Mouse (Mus musculus): Measurements from ENCODE around the gene Oip5. TPM values are rescaled to one million over a fixed set of nuclear protein-coding genes. Genes with fewer than 3 reads are reported as not detected.

The Oip5 gene
- polyA plus RNA-seq, 1 experiment from 2014 or later = 6.1 TPM

DNA sequence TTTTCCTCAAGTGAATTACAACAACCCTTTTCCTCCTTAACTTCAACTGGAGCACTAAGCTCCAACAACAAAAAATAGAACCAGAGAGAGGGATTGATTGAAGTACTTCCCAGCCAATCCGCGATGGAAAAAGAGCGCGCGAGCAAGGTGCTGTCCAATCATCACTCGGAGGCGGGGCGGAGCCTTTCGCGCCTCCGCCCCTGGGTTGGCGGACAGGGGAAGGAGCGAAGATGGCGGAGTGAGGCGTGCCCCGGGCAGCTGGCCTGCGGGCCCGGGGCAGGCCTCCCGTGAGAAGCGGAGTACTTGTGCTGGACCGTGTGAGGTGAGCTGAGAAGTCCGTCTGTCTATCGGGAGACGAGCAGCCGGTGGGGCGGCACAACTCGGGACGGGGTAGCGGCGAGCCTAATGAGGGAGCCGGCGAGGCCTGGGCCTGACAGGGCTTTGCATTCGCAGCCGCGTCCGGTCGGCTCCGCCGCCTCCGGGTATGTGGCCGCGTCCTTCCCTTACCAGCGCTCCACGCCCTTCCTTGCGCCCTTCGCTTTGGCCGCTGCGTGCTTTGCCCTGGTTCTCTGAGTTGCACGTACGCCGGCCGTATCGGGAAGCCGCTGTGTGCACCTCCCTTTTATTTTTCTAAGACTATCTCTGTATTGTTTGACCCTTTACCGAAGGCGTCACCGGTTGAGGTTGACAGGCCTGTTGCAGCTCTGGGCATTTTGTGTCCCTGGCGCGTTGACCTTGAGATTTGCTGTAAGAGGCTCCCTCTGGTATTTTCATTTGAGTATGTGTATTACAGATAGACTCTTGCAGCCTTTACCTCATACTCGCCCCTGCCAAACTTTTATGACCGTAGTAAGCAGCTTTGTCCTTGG is 23.9 kb downstream of the Oip5 start:
- H3K27me3 ChIP-seq (replicated peaks; ENCODE audit: control insufficient read depth, insufficient read depth, low read length) = no peaks in the 10 kb centered on the region
- H3K9me3 ChIP-seq (ENCODE audit: control insufficient read depth, low read length) = no peaks in the 10 kb centered on the region
- peak overlapping the region; percentile 95 for H3K9ac ChIP-seq (ENCODE audit: low read depth, low read length)
- peak overlapping the region; percentile 75 for H3K4me2 ChIP-seq (ENCODE audit: low read length)
- H3K4me1 ChIP-seq (ENCODE audit: control insufficient read depth, insufficient read depth, low read depth, low read length) = peaks cover 12% of the 10 kb centered on the region
- peak; percentile 99 for ATAC-seq
- H3K4me3 ChIP-seq (ENCODE audit: low read length) = peak overlapping the region; percentile 90
- H3K27ac ChIP-seq (ENCODE audit: low read depth, low read length) = peak overlapping the region; percentile 92
- WGBS = 0% methylated on average over 59 of the region's 61 CpGs
- peaks cover 16% of the 10 kb centered on the region for H3K36me3 ChIP-seq (ENCODE audit: control insufficient read depth, insufficient read depth, low read length)

DNA sequence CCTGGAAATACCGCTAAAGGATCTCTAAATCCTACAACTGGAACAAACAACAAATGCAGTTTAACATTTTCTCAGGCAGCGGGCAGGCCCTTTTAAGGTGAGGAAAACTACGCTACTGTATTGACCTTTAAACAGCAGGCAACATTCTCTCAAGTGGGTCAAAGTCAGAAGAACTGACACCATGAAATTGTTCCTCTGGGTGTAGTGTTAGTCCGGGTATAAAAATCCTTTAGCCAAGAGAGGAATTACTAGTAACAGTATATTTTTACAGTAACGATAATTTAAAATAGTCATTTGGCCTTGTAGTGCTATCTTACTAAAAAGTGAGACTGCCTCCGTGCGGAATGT is 24.5 kb downstream of the Oip5 start:
- Histone ChIP-seq H3K9me3 (ENCODE audit: control insufficient read depth, low read length) (no peaks in the 10 kb centered on the region), H3K4me3 (ENCODE audit: low read length) (peak overlapping the region; percentile 90), H3K36me3 (ENCODE audit: control insufficient read depth, insufficient read depth, low read length) (peaks cover 14% of the 10 kb centered on the region), H3K4me1 (ENCODE audit: control insufficient read depth, insufficient read depth, low read depth, low read length) (peaks cover 12% of the 10 kb centered on the region), H3K4me2 (ENCODE audit: low read length) (peak overlapping the region; percentile 45), H3K27me3 (replicated peaks; ENCODE audit: control insufficient read depth, insufficient read depth, low read length) (no peaks in the 10 kb centered on the region), H3K9ac (ENCODE audit: low read depth, low read length) (no peak overlapping the region), H3K27ac (ENCODE audit: low read depth, low read length) (peak overlapping the region; percentile 16)
- 10% methylated on average over 7 of the region's 7 CpGs for WGBS
- ATAC-seq = no peak

DNA sequence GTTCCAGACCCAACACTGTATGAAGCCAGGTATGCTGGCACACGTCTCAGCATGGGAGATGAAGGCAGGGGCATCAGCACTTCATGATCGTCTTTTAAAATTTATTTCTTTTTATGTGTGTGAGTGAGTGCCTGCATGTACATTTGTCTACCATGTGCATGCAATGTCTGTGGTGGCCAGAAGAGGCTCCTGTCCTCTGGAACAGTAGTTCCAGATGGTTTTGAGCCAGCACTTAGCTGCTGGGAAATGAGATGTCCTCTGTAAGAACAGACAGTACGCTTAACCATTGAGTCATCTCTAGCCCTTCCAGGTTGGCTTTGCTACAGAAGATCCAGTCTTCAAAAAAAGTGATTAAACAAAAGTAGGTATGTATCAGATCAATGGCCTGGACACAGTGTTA is 27.0 kb downstream of the Oip5 start:
- WGBS = 94% methylated on average over 3 of the region's 3 CpGs
- H3K27ac ChIP-seq (ENCODE audit: low read depth, low read length) = no peak overlapping the region

DNA sequence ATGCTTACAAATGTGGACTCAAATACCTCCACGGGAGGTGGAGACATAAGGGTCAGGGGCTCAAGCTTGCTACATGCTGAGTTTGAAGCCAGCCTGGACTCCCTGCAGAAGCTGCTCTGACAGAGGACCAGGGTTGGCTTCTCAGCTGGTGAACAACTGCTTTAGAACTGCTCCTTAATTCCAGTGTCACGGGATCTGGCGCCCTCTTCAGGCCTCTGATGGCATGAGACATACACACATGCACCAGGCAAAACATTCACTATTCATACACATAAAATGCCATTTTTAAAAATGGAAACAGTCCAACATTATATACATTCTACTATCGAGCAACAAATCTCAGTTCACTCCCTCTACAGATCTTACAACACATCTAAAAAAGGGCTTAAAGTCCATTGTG is 30.9 kb downstream of the Oip5 start:
- Histone ChIP-seq H3K9ac (ENCODE audit: low read depth, low read length) (no peak overlapping the region), H3K36me3 (ENCODE audit: control insufficient read depth, insufficient read depth, low read length) (peaks cover 7% of the 10 kb centered on the region), H3K4me3 (ENCODE audit: low read length) (no peak overlapping the region), H3K27ac (ENCODE audit: low read depth, low read length) (no peak overlapping the region), H3K9me3 (ENCODE audit: control insufficient read depth, low read length) (no peaks in the 10 kb centered on the region), H3K27me3 (replicated peaks; ENCODE audit: control insufficient read depth, insufficient read depth, low read length) (no peaks in the 10 kb centered on the region), H3K4me1 (ENCODE audit: control insufficient read depth, insufficient read depth, low read depth, low read length) (no peaks in the 10 kb centered on the region), H3K4me2 (ENCODE audit: low read length) (no peak overlapping the region)
- ATAC-seq = no peak
- 16% methylated on average over 4 of the region's 4 CpGs for WGBS

More for the DNA sequence above, 27.0 kb downstream of the Oip5 start:
- Histone ChIP-seq H3K4me2 (ENCODE audit: low read length) (no peak overlapping the region), H3K27me3 (replicated peaks; ENCODE audit: control insufficient read depth, insufficient read depth, low read length) (no peaks in the 10 kb centered on the region), H3K9me3 (ENCODE audit: control insufficient read depth, low read length) (no peaks in the 10 kb centered on the region), H3K36me3 (ENCODE audit: control insufficient read depth, insufficient read depth, low read length) (peaks cover 7% of the 10 kb centered on the region), H3K9ac (ENCODE audit: low read depth, low read length) (no peak overlapping the region), H3K4me1 (ENCODE audit: control insufficient read depth, insufficient read depth, low read depth, low read length) (peaks cover 12% of the 10 kb centered on the region), H3K4me3 (ENCODE audit: low read length) (no peak overlapping the region)
- ATAC-seq = no peak

DNA sequence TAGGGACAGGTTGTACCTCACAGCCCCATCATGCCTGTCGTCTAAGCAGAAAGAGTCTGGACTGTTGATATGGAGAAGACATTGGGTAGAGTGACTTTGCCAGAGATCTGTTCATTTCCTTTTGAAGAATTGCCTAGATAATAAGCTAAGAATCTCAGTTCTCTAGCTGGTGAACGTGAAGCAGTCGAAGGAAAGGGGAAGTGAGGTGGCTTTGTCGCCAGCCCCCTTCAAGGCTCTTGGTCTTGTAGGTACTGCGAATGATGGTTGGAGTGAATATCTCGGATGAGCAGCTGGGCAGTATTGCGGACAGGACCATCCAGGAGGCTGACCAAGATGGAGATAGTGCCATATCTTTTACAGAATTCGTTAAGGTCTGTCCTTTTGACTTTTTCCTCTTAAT is 34.0 kb downstream of the Oip5 start:
- Histone ChIP-seq H3K9me3 (ENCODE audit: control insufficient read depth, low read length) (no peaks in the 10 kb centered on the region), H3K27me3 (replicated peaks; ENCODE audit: control insufficient read depth, insufficient read depth, low read length) (no peaks in the 10 kb centered on the region), H3K9ac (ENCODE audit: low read depth, low read length) (no peak overlapping the region), H3K4me1 (ENCODE audit: control insufficient read depth, insufficient read depth, low read depth, low read length) (no peaks in the 10 kb centered on the region), H3K36me3 (ENCODE audit: control insufficient read depth, insufficient read depth, low read length) (peaks cover 4% of the 10 kb centered on the region; the same call in 1 of the 2 replicates), H3K4me3 (ENCODE audit: low read length) (no peak overlapping the region), H3K4me2 (ENCODE audit: low read length) (no peak overlapping the region), H3K27ac (ENCODE audit: low read depth, low read length) (no peak overlapping the region)
- WGBS = 91% methylated on average over 8 of the region's 8 CpGs
- no peak for ATAC-seq

DNA sequence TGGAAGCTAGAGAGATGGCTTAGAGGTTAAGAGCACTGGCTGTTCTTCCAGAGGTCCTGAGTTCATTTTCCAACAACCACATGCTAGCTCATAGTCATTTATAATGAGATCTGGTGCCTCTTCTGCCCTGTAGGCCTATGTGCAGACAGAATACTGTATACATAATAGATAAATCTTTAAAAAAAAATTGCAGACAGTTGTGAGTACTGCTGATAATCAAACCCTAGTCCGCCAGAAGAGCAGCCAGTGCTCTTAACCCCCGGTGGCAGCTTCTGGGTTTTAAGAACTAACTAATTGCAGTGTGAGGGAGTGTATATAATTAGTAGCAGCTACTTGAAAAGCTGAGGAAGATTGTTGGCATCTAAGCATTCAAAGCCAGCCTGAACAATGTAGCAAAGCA is 34.8 kb downstream of the Oip5 start:
- H3K9ac ChIP-seq (ENCODE audit: low read depth, low read length) = no peak overlapping the region
- H3K9me3 ChIP-seq (ENCODE audit: control insufficient read depth, low read length) = no peaks in the 10 kb centered on the region
- H3K27ac ChIP-seq (ENCODE audit: low read depth, low read length) = no peak overlapping the region
- H3K27me3 ChIP-seq (replicated peaks; ENCODE audit: control insufficient read depth, insufficient read depth, low read length) = no peaks in the 10 kb centered on the region
- 70% methylated on average over 2 of the region's 2 CpGs for WGBS
- no peak overlapping the region for H3K4me3 ChIP-seq (ENCODE audit: low read length)
- H3K4me2 ChIP-seq (ENCODE audit: low read length) = no peak overlapping the region
- ATAC-seq = no peak
- no peaks in the 10 kb centered on the region for H3K4me1 ChIP-seq (ENCODE audit: control insufficient read depth, insufficient read depth, low read depth, low read length)
- H3K36me3 ChIP-seq (ENCODE audit: control insufficient read depth, insufficient read depth, low read length) = peaks cover 6% of the 10 kb centered on the region; the same call in 1 of the 2 replicates

DNA sequence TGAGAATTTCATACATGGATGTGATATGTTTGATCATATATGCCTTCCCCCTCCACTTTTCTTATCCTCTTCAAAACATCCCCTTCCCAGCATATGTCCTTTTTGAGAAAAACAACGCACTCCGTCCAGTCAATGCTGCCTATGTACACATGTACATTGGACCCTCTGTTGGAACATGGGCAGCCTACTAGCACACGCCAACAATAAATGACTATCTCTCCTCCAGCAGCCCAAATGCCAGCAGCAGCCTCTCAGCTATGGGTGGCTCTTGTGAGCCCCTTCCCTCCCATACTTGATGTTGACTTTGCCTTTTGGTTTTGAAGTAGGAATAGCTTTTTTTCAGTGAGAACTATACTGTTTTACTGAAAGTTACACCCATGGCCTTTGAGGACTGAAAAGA is 36.7 kb downstream of the Oip5 start:
- 92% methylated on average over 3 of the region's 3 CpGs for WGBS
- no peaks in the 10 kb centered on the region for H3K9me3 ChIP-seq (ENCODE audit: control insufficient read depth, low read length)
- H3K4me1 ChIP-seq (ENCODE audit: control insufficient read depth, insufficient read depth, low read depth, low read length) = no peaks in the 10 kb centered on the region
- no peaks in the 10 kb centered on the region for H3K27me3 ChIP-seq (replicated peaks; ENCODE audit: control insufficient read depth, insufficient read depth, low read length)
- no peak overlapping the region for H3K4me3 ChIP-seq (ENCODE audit: low read length)
- ATAC-seq = no peak
- no peak overlapping the region for H3K9ac ChIP-seq (ENCODE audit: low read depth, low read length)
- H3K4me2 ChIP-seq (ENCODE audit: low read length) = no peak overlapping the region
- no peak overlapping the region for H3K27ac ChIP-seq (ENCODE audit: low read depth, low read length)
- peaks cover 6% of the 10 kb centered on the region; the same call in 1 of the 2 replicates for H3K36me3 ChIP-seq (ENCODE audit: control insufficient read depth, insufficient read depth, low read length)

DNA sequence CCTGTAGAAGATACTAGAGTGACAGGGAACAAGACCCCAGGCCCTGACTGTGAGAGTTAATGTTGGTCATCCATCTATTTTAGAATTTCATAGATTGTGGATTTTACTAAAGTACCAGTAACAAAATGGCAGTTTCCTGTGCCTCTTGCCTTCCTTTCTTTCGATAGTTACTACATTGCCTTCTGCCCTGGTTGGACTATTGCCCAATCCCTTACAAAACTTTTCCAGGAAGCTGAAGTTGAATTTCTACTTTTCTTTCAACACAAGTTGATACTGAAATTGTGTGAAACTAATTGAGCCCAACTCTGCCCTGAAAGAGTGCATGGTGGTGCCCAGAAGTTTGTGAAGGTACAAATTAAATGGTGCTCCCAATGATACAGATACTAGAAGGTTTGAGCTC is 45.8 kb downstream of the Oip5 start:
- Histone ChIP-seq H3K4me1 (ENCODE audit: control insufficient read depth, insufficient read depth, low read depth, low read length) (no peaks in the 10 kb centered on the region), H3K27me3 (replicated peaks; ENCODE audit: control insufficient read depth, insufficient read depth, low read length) (no peaks in the 10 kb centered on the region), H3K4me3 (ENCODE audit: low read length) (no peak overlapping the region), H3K9ac (ENCODE audit: low read depth, low read length) (no peak overlapping the region), H3K36me3 (ENCODE audit: control insufficient read depth, insufficient read depth, low read length) (peaks cover 11% of the 10 kb centered on the region), H3K4me2 (ENCODE audit: low read length) (no peak overlapping the region), H3K9me3 (ENCODE audit: control insufficient read depth, low read length) (no peaks in the 10 kb centered on the region), H3K27ac (ENCODE audit: low read depth, low read length) (no peak overlapping the region)
- 92% methylated on average over 1 of the region's 1 CpGs for WGBS
- ATAC-seq = no peak

DNA sequence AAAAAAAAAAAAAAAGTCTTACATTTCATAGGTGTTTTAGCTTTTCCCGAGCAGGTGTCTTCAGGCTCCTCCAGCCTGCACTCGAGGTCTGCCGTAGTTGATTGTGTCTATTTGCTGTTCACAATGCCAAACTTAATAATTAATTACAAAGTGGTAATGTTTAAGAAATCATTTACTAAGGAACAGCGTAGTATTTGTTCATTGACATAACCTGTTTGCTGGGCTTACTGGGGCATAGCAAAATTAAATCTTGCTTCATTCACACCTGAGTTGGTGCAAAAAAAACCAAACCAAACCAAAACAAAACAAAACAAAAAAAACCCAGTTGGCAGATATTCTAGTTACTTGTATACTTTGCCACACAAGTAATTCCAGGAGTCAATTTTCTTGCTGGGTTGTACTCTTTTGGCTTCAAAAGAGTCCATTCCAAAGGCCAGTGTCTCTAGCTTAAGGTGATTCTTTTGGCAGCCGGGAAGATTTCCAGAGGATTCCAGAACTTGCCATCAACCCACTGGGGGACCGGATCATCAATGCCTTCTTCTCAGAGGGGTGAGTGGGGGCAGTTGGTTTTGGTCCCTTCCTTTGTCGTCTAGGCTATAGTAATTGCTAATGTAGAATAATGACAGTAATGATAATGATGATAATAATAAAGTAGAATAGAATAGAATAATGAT is 52.0 kb downstream of the Oip5 start:
- H3K36me3 ChIP-seq (ENCODE audit: control insufficient read depth, insufficient read depth, low read length) = no peaks in the 10 kb centered on the region; the same call in 1 of the 2 replicates
- ATAC-seq = no peak
- no peak overlapping the region for H3K9ac ChIP-seq (ENCODE audit: low read depth, low read length)
- H3K27me3 ChIP-seq (replicated peaks; ENCODE audit: control insufficient read depth, insufficient read depth, low read length) = no peaks in the 10 kb centered on the region
- H3K4me1 ChIP-seq (ENCODE audit: control insufficient read depth, insufficient read depth, low read depth, low read length) = no peaks in the 10 kb centered on the region
- H3K27ac ChIP-seq (ENCODE audit: low read depth, low read length) = no peak overlapping the region
- no peak overlapping the region for H3K4me2 ChIP-seq (ENCODE audit: low read length)
- WGBS = 90% methylated on average over 7 of the region's 7 CpGs
- no peaks in the 10 kb centered on the region for H3K9me3 ChIP-seq (ENCODE audit: control insufficient read depth, low read length)
- no peak overlapping the region for H3K4me3 ChIP-seq (ENCODE audit: low read length)
